Mouse (Mus musculus) thymus, adult 2 months (tissue): ENCODE data around the gene Syne2. TPM values are rescaled to one million over a fixed set of nuclear protein-coding genes. Genes with fewer than 3 reads are reported as not detected.

Source experiments
- DNase-seq: peaks from one replicate; pipeline ENCODE4 v3.0.0; 2021
- H3K27ac ChIP-seq: fragments of 200-500 bp; 2 replicates; pipeline ENCODE4 v1.5.1; 2012; ENCODE audit warnings: low read length, control low read depth; ENCODE audit not compliant: control insufficient read depth, insufficient read depth
- H3K27me3 ChIP-seq: fragments of 200-500 bp; 2 replicates; pipeline ENCODE4 v1.6.1; 2012; ENCODE audit warnings: mild to moderate bottlenecking, low read length, moderate library complexity, mixed read lengths; ENCODE audit not compliant: control insufficient read depth, insufficient read depth
- H3K36me3 ChIP-seq: fragments of 200-500 bp; 2 replicates; pipeline ENCODE4 v1.6.1; 2012; ENCODE audit warnings: mild to moderate bottlenecking, low read length, moderate library complexity; ENCODE audit not compliant: control insufficient read depth, insufficient read depth
- H3K4me1 ChIP-seq: fragments of 200-500 bp; replicated peaks from 2 replicates; pipeline ENCODE4 v1.6.1; 2012; ENCODE audit warnings: low read length; ENCODE audit not compliant: control insufficient read depth, insufficient read depth
- H3K4me3 ChIP-seq: fragments of 200-500 bp; 2 replicates; pipeline ENCODE4 v1.5.1; 2012; ENCODE audit warnings: mild to moderate bottlenecking, low read length, control low read depth, moderate library complexity; ENCODE audit not compliant: control insufficient read depth, insufficient read depth
- CTCF ChIP-seq: fragments of 200-500 bp; IDR thresholded peaks from 2 replicates; pipeline ENCODE4 v1.5.1; 2012; ENCODE audit warnings: mild to moderate bottlenecking, control low read depth, low read length, moderate library complexity, borderline replicate concordance; ENCODE audit not compliant: control insufficient read depth, poor library complexity, insufficient read depth; ENCODE audit errors: extremely low read depth
- POLR2A ChIP-seq: fragments of 200-500 bp; IDR thresholded peaks from 2 replicates; pipeline ENCODE4 v1.6.1; 2012; ENCODE audit warnings: mild to moderate bottlenecking, low read length, control low read depth, moderate library complexity; ENCODE audit not compliant: control insufficient read depth, poor library complexity, insufficient read depth; ENCODE audit errors: extremely low read depth
- WGBS: fragments of 180-500 bp; shearing (Covaris S2); methylation state at CpG from one replicate; pipeline ENCODE4 v1.1.7; 2018; 5-methylcytosine and 5-hydroxymethylcytosine counted together
- polyA plus RNA-seq: library from polyadenylated mRNA; depleted of rRNA; stranded (reverse); fragments of >200 nt; gene quantifications from 2 replicates; pipeline ENCODE4 v1.2.3, GENCODE M21; 2012

Syne2 gene
- polyA plus RNA-seq, 1 experiment, result 15.5 TPM

GRCm38 (mm10) chr12:76047921-76048320 lies 230.0 kb downstream of the Syne2 start:
- no peak overlapping the region for H3K4me3 ChIP-seq
- no peak overlapping the region for H3K27ac ChIP-seq
- no peaks in the 10 kb centered on the region for H3K36me3 ChIP-seq
- no peaks in the 10 kb centered on the region for H3K4me1 ChIP-seq
- WGBS, result 91% methylated on average over 3 of the region's 3 CpGs
- no peak for TF ChIP-seq POLR2A
- TF ChIP-seq CTCF, result no peak
- no peaks in the 10 kb centered on the region for H3K27me3 ChIP-seq
- no peak for DNase-seq

- Histone ChIP-seq H3K4me3 (no peak overlapping the region), H3K36me3 (no peaks in the 10 kb centered on the region), H3K4me1 (no peaks in the 10 kb centered on the region), H3K27me3 (no peaks in the 10 kb centered on the region), H3K27ac (no peak overlapping the region)
- no peak for DNase-seq
- WGBS, result 96% methylated on average over 8 of the region's 8 CpGs
- TF ChIP-seq CTCF, result no peak
- no peak for TF ChIP-seq POLR2A
Observed at GRCm38 (mm10) chr12:76048672-76049071, 230.7 kb downstream of the Syne2 start.

GRCm38 (mm10) chr12:76049343-76049742 lies 231.4 kb downstream of the Syne2 start:
- Histone ChIP-seq H3K27me3 (no peaks in the 10 kb centered on the region), H3K4me3 (no peak overlapping the region), H3K27ac (no peak overlapping the region), H3K4me1 (no peaks in the 10 kb centered on the region), H3K36me3 (no peaks in the 10 kb centered on the region)
- 91% methylated on average over 5 of the region's 5 CpGs for WGBS
- DNase-seq, result no peak
- TF ChIP-seq CTCF, result no peak
- no peak for TF ChIP-seq POLR2A

GRCm38 (mm10) chr12:76051879-76052278 lies 233.9 kb downstream of the Syne2 start:
- WGBS, result 86% methylated on average over 9 of the region's 9 CpGs
- no peak overlapping the region for H3K27ac ChIP-seq
- no peak for TF ChIP-seq CTCF
- TF ChIP-seq POLR2A, result no peak

DNA sequence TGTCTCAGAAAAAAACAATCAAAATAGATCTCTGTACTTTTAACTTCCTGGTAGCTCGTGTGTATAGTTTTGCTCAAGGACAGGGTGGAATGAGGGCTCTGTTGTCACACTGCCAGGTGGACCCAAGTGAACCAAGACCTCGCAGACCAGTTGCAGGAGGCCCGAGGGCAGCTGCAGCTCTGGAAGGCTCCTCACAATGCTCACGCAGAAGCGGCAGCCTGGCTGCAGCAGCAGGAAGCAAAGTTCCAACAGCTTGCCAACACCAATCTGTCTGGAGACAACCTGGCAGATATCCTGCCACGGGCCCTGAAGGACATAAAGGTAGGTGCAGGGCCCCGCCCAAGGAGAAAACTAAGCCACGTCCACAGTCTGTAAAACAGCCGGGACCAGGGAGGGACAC lies 236.7 kb downstream of the Syne2 start:
- Histone ChIP-seq H3K4me3 (no peak overlapping the region), H3K4me1 (no peaks in the 10 kb centered on the region), H3K27ac (no peak overlapping the region), H3K36me3 (no peaks in the 10 kb centered on the region), H3K27me3 (no peaks in the 10 kb centered on the region)
- WGBS, result 87% methylated on average over 9 of the region's 9 CpGs
- DNase-seq, result no peak
- TF ChIP-seq POLR2A (no peak), CTCF (no peak)

More at GRCm38 (mm10) chr12:76051879-76052278, 233.9 kb downstream of the Syne2 start:
- no peak overlapping the region for H3K4me3 ChIP-seq
- no peaks in the 10 kb centered on the region for H3K27me3 ChIP-seq
- no peak for DNase-seq
- H3K36me3 ChIP-seq, result no peaks in the 10 kb centered on the region
- H3K4me1 ChIP-seq, result no peaks in the 10 kb centered on the region

DNA sequence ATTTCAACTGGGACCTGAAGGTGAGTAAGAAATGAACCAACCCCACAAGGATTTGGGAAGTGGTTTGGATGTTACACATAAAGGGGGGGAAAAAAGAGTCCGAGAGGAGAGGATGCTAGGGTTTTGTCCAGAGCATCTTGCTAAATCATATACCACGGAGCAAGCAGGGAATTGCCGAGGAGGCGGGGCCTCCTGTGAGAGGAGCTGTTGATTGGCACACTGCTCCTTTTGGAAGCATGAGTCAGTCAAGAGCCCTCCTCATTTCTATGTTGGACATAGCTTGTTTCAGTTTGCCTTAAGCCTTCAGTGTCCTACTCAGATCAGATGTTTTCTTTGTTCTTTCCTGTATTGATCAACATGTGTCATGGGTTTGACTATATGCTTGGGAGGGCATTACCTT lies 245.1 kb downstream of the Syne2 start:
- no peak overlapping the region for H3K4me3 ChIP-seq
- H3K27ac ChIP-seq, result no peak overlapping the region
- 97% methylated on average over 4 of the region's 4 CpGs for WGBS
- TF ChIP-seq CTCF (no peak), POLR2A (no peak)
- no peaks in the 10 kb centered on the region for H3K27me3 ChIP-seq
- DNase-seq, result no peak
- no peaks in the 10 kb centered on the region for H3K4me1 ChIP-seq
- H3K36me3 ChIP-seq, result no peaks in the 10 kb centered on the region

DNA sequence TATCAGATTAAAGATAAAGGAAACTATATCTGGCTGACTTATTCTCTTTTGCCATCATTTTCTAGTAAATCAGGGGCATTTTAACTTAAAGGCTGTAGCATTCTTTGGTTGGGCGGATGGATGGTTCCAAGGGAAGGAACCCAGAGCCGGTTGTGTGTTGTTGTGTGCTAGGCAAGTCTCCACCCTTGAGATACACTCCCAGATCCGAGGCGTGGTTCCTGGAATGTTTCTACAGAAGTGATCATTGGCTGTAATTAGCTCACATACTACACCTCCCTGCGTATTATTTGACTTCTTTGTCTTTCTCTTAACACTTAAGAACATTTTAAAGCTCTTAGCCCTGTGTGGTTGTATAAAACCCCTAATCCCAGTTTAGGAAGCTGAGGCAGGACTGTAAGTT lies 252.5 kb downstream of the Syne2 start:
- H3K27ac ChIP-seq, result no peak overlapping the region
- 96% methylated on average over 5 of the region's 5 CpGs for WGBS
- H3K27me3 ChIP-seq, result no peaks in the 10 kb centered on the region
- H3K4me3 ChIP-seq, result no peak overlapping the region
- TF ChIP-seq POLR2A (no peak), CTCF (no peak)
- no peaks in the 10 kb centered on the region for H3K36me3 ChIP-seq
- no peak for DNase-seq
- H3K4me1 ChIP-seq, result no peaks in the 10 kb centered on the region
